Mouse (Mus musculus): Measurements from ENCODE around the gene Hpn.

GRCm38 (mm10) chr7:31099612-31099982, 15.5 kb downstream of the Hpn start:
- TF ChIP-seq CTCF (conservative IDR thresholded peaks at IDR 0.05; ENCODE audit: low read length) (peak; percentile 53), NANOG (IDR thresholded peaks at IDR 0.05; ENCODE audit: borderline replicate concordance, low read length) (no peak), POU5F1 (IDR thresholded peaks at IDR 0.05; ENCODE audit: borderline replicate concordance, low read length) (no peak)
